Mouse (Mus musculus) liver, embryonic 16.5 days (tissue): Measurements from ENCODE around the gene 2310022A10Rik. TPM values are rescaled to one million over a fixed set of nuclear protein-coding genes. Genes with fewer than 3 reads are reported as not detected.
A peak's percentile ranks its signal among the peaks of the same experiment; 100 is the strongest.

Experiments
- ATAC-seq: fragments of 200-750 bp; cut with Nextera tagmentation; 2 replicates; pipeline ENCODE4 v1.8.0; 2017; ENCODE audit warnings: low read depth, mild to moderate bottlenecking, moderate number of reproducible peaks, moderate library complexity
- H3K27ac ChIP-seq: fragments of 300-500 bp; sonication (generic); 2 replicates; pipeline ENCODE4 v1.5.1; 2014; ENCODE audit warnings: mild to moderate bottlenecking, low read length
- H3K27me3 ChIP-seq: fragments of 300-500 bp; sonication (generic); 2 replicates; pipeline ENCODE4 v1.6.1; 2014; ENCODE audit warnings: low read depth, low read length, mixed read lengths; ENCODE audit not compliant: control insufficient read depth, insufficient read depth
- H3K36me3 ChIP-seq: fragments of 300-500 bp; sonication (generic); 2 replicates; pipeline ENCODE4 v1.6.1; 2014; ENCODE audit warnings: mild to moderate bottlenecking; ENCODE audit not compliant: control insufficient read depth, insufficient read depth
- H3K4me1 ChIP-seq: fragments of 300-500 bp; sonication (generic); 2 replicates; pipeline ENCODE4 v1.6.1; 2014; ENCODE audit warnings: low read depth, low read length, mixed read lengths; ENCODE audit not compliant: control insufficient read depth
- H3K4me2 ChIP-seq: fragments of 300-500 bp; sonication (generic); 2 replicates; pipeline ENCODE4 v1.6.1; 2014; ENCODE audit warnings: low read depth, low read length, mixed read lengths
- H3K4me3 ChIP-seq: fragments of 300-500 bp; sonication (generic); 2 replicates; pipeline ENCODE4 v1.5.1; 2014; ENCODE audit warnings: low read depth, mild to moderate bottlenecking, low read length
- H3K9ac ChIP-seq: fragments of 300-500 bp; sonication (generic); 2 replicates; pipeline ENCODE4 v1.6.1; 2014; ENCODE audit warnings: low read depth, low read length
- H3K9me3 ChIP-seq: fragments of 300-500 bp; sonication (generic); replicated peaks from 2 replicates; pipeline ENCODE4 v1.6.1; 2016; ENCODE audit warnings: low read length; ENCODE audit not compliant: control insufficient read depth
- WGBS: fragments of 180-500 bp; shearing (Covaris S2); extraction: QIAGEN DNeasy Blood & Tissue Kit; methylation state at CpG from one replicate; pipeline ENCODE4 v1.1.7; 2014; ENCODE audit not compliant: insufficient replicate concordance; 5-methylcytosine and 5-hydroxymethylcytosine counted together
- polyA plus RNA-seq: library from polyadenylated mRNA; unstranded; fragments of >200 nt; fragmentation: Nextera tagmentation; extraction: Ambion mirVana; gene quantifications from 2 replicates; pipeline ENCODE4 v1.2.1, GENCODE M21; 2015

2310022A10Rik gene
- polyA plus RNA-seq, 1 experiment from 2014 or later, result 16.1 TPM

DNA sequence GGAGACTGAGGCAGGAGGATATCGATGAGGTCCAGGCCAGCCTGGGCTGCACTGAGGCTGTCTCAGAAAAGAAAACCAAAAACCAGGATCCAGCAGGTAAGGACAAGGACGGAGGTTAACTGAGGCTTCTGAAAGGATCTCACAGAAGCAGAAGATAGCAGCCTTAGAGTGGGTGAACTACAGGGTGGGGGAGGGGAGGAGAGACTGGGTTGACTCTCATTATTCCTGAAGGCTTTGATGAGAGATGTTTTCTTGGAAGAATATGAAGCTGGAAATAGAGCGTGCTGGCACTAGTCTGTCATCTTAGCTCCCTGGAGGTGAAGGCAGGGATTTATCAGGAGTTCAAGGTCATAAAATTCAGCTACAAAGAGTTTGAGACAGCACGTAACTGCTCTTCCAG, 9.2 kb upstream of the 2310022A10Rik start:
- H3K9me3 ChIP-seq, result no peaks in the 10 kb centered on the region
- no peaks in the 10 kb centered on the region for H3K36me3 ChIP-seq
- H3K4me2 ChIP-seq, result no peak overlapping the region
- no peak overlapping the region for H3K9ac ChIP-seq
- ATAC-seq, result no peak
- no peak overlapping the region for H3K27ac ChIP-seq
- H3K27me3 ChIP-seq, result no peaks in the 10 kb centered on the region
- peaks cover 43% of the 10 kb centered on the region for H3K4me1 ChIP-seq
- 78% methylated on average over 4 of the region's 4 CpGs for WGBS
- H3K4me3 ChIP-seq, result no peak overlapping the region

DNA sequence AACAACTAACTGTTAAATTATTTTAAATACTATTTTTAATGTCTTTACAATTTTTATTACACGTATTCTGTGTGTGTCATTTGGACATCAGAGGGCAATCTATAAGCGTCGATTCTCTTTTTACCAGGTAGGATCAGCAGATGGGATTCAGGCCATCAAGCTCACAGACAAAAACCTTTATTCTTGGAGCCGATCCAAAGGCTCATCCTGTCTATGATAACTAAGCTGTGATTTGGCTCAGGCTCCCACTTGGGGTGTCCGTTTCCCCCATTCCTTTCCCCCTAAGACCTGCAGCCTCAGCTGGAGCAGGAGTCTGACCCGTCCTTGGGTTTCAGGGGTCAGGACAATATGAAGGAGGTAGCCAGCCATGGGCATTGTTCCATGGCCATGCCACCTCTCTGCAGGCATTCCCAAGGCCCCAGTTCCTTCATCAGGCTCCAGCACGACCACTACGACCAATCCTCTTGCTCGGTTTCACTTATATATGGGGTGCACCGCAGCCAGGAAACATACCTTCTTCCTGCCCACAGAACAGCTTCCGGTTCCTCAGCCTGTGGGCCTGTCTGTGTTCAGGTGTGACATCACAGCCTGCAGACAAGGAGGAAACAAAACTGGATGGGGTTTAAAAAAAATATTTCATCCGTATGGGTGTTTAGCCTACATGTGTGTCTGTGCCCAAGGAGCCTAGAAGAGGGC, 8.2 kb upstream of the 2310022A10Rik start:
- H3K4me1 ChIP-seq, result peaks cover 34% of the 10 kb centered on the region
- no peak overlapping the region for H3K4me3 ChIP-seq
- no peak overlapping the region for H3K4me2 ChIP-seq
- no peaks in the 10 kb centered on the region for H3K36me3 ChIP-seq
- H3K27ac ChIP-seq, result no peak overlapping the region
- no peaks in the 10 kb centered on the region for H3K9me3 ChIP-seq
- no peak for ATAC-seq
- no peaks in the 10 kb centered on the region for H3K27me3 ChIP-seq
- 46% methylated on average over 12 of the region's 12 CpGs for WGBS
- H3K9ac ChIP-seq, result no peak overlapping the region

DNA sequence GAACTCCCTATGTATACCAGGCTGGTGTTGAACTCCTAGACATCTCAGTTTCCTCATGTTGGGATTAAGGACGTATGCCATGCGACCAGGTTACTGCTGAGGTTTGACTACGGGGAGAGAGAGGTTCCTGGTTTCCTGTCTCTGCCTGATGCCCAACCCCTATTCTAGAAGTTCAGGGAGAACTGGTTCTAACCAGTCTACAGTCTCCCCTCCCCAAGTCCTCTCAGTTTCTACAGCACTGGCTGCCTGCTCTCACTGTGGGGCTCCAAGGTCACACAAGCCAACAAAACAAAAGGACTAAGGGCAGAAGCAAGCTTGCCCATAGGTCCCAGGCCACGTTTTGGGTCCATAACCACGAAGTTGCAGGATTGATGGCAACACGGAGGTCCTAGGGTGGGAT, 3.4 kb upstream of the 2310022A10Rik start:
- Histone ChIP-seq H3K36me3 (no peaks in the 10 kb centered on the region), H3K4me1 (peaks cover 13% of the 10 kb centered on the region), H3K9ac (no peak overlapping the region), H3K4me2 (no peak overlapping the region), H3K4me3 (no peak overlapping the region), H3K27me3 (no peaks in the 10 kb centered on the region), H3K9me3 (no peaks in the 10 kb centered on the region), H3K27ac (no peak overlapping the region)
- ATAC-seq, result no peak
- WGBS, result 45% methylated on average over 6 of the region's 6 CpGs

DNA sequence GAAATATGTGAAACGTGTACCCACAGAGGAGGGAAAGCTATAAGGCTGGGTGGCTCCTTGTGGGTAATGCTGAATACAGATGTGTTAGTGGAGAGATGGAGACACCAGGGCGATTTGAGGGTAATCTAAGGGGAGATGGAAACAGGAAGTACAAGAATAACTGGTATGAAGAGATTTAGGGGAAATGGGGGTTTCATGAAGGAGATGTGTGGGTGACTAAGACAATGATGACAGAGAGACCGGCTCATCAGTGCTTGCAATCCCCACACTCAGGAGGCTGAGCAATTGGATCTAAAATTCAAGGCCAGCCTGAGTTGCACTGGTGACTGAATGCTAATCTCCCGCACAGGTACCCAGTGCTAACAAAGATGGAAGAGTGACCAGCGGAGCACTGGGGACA, 963 bp upstream of the 2310022A10Rik start:
- H3K27ac ChIP-seq, result peak overlapping the region; percentile 71
- H3K4me2 ChIP-seq, result peak overlapping the region; percentile 94
- 41% methylated on average over 5 of the region's 5 CpGs for WGBS
- H3K9me3 ChIP-seq, result no peaks in the 10 kb centered on the region
- peaks cover 3% of the 10 kb centered on the region; the same call in 1 of the 2 replicates for H3K36me3 ChIP-seq
- peak overlapping the region; percentile 87; the same call in 1 of the 2 replicates for H3K9ac ChIP-seq
- ATAC-seq, result no peak
- peaks cover 13% of the 10 kb centered on the region for H3K4me1 ChIP-seq
- H3K4me3 ChIP-seq, result peak overlapping the region; percentile 91
- H3K27me3 ChIP-seq, result no peaks in the 10 kb centered on the region

DNA sequence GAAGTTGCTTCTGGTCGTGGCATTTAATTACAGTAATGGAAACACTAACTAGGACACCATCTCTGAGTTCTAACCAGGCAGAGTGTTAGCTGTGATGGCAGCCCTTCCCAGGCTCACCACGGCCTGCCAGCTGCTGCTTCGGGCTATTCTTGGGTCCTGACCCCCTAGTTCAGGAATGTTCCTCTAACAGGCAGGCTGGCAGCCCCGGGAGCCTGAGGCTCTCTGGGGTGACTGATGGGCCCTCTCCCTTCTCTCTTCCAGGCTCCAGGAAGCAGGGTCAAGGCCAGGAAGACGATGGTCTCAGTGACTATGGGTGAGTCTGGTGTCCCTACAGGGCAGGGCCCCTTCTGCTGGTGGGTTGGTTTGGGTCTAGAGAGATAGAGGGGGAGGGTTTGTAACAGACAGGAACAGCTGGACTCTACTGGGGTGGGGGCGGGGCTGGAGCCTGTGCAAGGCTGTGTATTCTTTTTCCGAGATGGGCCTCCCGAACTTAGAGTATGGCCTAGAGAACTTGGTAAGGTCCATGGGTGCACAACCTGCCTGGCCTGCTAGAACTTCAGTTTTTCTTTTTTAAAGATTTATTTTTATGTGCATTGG, 7.4 kb downstream of the 2310022A10Rik start:
- WGBS, result 44% methylated on average over 8 of the region's 8 CpGs
- H3K9ac ChIP-seq, result no peak overlapping the region
- no peak overlapping the region for H3K4me3 ChIP-seq
- 0 out of 2 replicates have a peak, but pooled peaks have one; percentile 27 for ATAC-seq
- H3K4me1 ChIP-seq, result peaks cover 5% of the 10 kb centered on the region
- no peak overlapping the region for H3K27ac ChIP-seq
- H3K27me3 ChIP-seq, result no peaks in the 10 kb centered on the region
- no peak overlapping the region for H3K4me2 ChIP-seq
- H3K36me3 ChIP-seq, result peaks cover 18% of the 10 kb centered on the region
- H3K9me3 ChIP-seq, result no peaks in the 10 kb centered on the region

- Histone ChIP-seq H3K4me1 (peaks cover 5% of the 10 kb centered on the region), H3K9ac (no peak overlapping the region), H3K36me3 (peaks cover 20% of the 10 kb centered on the region), H3K9me3 (no peaks in the 10 kb centered on the region), H3K4me2 (no peak overlapping the region), H3K27ac (no peak overlapping the region), H3K4me3 (no peak overlapping the region), H3K27me3 (no peaks in the 10 kb centered on the region)
- no peak for ATAC-seq
- WGBS, result 78% methylated on average over 1 of the region's 1 CpGs
Measured at GRCm38 (mm10) chr7:27560978-27561377, 7.9 kb downstream of the 2310022A10Rik start.

DNA sequence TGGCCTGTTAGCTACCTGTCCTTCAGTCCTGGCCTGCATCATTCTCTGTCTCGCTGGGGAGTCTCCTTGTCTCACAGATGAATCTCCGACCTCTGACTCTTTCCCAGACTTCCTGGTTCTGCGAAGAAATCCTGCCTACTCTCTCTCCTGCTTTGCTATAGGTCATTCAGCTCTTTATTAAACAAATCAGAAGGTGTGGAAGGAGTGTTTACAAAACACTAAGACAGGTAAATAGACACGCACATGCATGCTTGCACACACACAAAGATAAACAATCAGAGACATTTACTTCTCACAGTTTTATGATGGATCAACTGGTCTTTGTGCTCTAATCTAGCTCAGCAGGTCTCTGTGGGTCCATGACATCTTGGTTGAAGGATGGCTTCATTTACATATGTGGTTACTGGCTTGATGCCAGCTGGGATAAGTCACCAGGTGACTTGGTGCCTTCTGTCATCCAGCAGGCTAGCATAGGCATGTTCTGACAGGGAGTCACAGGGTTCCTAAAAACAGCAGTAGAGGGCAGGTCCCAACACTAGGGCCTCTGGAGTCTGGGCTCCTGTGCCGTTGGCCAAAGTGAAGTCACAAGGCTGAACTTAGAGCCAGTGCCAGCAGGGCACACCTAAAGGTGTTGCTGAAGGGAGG, 16.7 kb downstream of the 2310022A10Rik start:
- 85% methylated on average over 5 of the region's 5 CpGs for WGBS
- ATAC-seq, result no peak
- peaks cover 22% of the 10 kb centered on the region for H3K36me3 ChIP-seq

DNA sequence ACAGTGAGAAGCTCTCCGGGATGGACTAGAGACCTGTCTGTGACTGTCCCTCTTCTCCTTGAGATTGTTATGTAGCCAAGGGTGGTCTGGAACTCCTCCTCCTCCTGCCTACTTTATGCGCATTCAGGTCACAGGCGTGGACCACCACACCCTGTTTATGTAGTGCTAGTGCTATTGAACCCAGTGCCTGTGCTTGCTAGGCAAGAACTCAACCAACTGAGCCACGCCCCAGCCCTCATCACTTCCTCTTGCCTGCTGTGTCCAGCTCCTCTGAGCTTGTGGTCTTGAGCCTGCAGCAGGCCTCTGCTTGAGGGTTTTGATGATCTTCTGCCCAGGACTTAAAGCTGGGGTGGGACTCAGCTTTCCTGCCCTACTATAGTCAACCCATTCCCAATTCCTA, 19.1 kb downstream of the 2310022A10Rik start:
- ATAC-seq, result no peak
- Histone ChIP-seq H3K27ac (no peak overlapping the region), H3K9ac (no peak overlapping the region), H3K4me2 (no peak overlapping the region), H3K4me1 (no peaks in the 10 kb centered on the region), H3K36me3 (peaks cover 19% of the 10 kb centered on the region), H3K27me3 (no peaks in the 10 kb centered on the region), H3K4me3 (no peak overlapping the region), H3K9me3 (no peaks in the 10 kb centered on the region)
- 76% methylated on average over 4 of the region's 4 CpGs for WGBS

More for the DNA sequence above, 16.7 kb downstream of the 2310022A10Rik start:
- Histone ChIP-seq H3K4me3 (no peak overlapping the region), H3K9ac (no peak overlapping the region), H3K27me3 (no peaks in the 10 kb centered on the region), H3K4me1 (no peaks in the 10 kb centered on the region), H3K9me3 (no peaks in the 10 kb centered on the region), H3K27ac (no peak overlapping the region), H3K4me2 (no peak overlapping the region)
